Mouse (Mus musculus) kidney, embryonic 15.5 days (tissue): ENCODE data around the gene Fam214a. TPM values are rescaled to one million over a fixed set of nuclear protein-coding genes. Genes with fewer than 3 reads are reported as not detected.

Experiments used
- ATAC-seq: fragments of 200-750 bp; cut with Nextera tagmentation; replicated peaks from 2 replicates; pipeline ENCODE4 v1.8.0; 2017; ENCODE audit warnings: moderate TSS enrichment; ENCODE audit not compliant: low FRiP score
- H3K27ac ChIP-seq: fragments of 300-500 bp; sonication (generic); 2 replicates; pipeline ENCODE4 v1.5.1; 2015; ENCODE audit warnings: mild to moderate bottlenecking, inconsistent platforms
- H3K27me3 ChIP-seq: fragments of 300-500 bp; sonication (generic); 2 replicates; pipeline ENCODE4 v1.6.1; 2015; ENCODE audit warnings: inconsistent platforms
- H3K36me3 ChIP-seq: fragments of 300-500 bp; sonication (generic); 2 replicates; pipeline ENCODE4 v1.6.1; 2015; ENCODE audit warnings: inconsistent platforms
- H3K4me1 ChIP-seq: fragments of 300-500 bp; sonication (generic); 2 replicates; pipeline ENCODE4 v1.6.1; 2015; ENCODE audit warnings: inconsistent platforms
- H3K4me2 ChIP-seq: fragments of 300-500 bp; sonication (generic); 2 replicates; pipeline ENCODE4 v1.6.1; 2015; ENCODE audit warnings: moderate library complexity, mild to moderate bottlenecking, inconsistent platforms
- H3K4me3 ChIP-seq: fragments of 300-500 bp; sonication (generic); replicated peaks from 2 replicates; pipeline ENCODE4 v1.5.1; 2015; ENCODE audit warnings: mild to moderate bottlenecking, inconsistent platforms
- H3K9ac ChIP-seq: fragments of 300-500 bp; sonication (generic); 2 replicates; pipeline ENCODE4 v1.6.1; 2015; ENCODE audit warnings: mild to moderate bottlenecking, inconsistent platforms
- H3K9me3 ChIP-seq: fragments of 300-500 bp; sonication (generic); replicated peaks from 2 replicates; pipeline ENCODE4 v1.6.1; 2016; ENCODE audit warnings: inconsistent platforms
- WGBS: fragments of 180-500 bp; shearing (Covaris S2); methylation state at CpG from one replicate; pipeline ENCODE4 v1.1.7; 2015; ENCODE audit warnings: mixed read lengths; 5-methylcytosine and 5-hydroxymethylcytosine counted together
- polyA plus RNA-seq: library from polyadenylated mRNA; unstranded; fragments of >200 nt; fragmentation: Nextera tagmentation; extraction: Ambion mirVana; gene quantifications from 2 replicates; pipeline ENCODE4 v1.2.1, GENCODE M21; 2015

Gene Fam214a
- polyA plus RNA-seq, 1 experiment from 2014 or later = 12.0 TPM

- no peaks in the 10 kb centered on the region for H3K27me3 ChIP-seq
- no peak overlapping the region for H3K4me3 ChIP-seq
- no peaks in the 10 kb centered on the region for H3K9me3 ChIP-seq
- peaks cover 16% of the 10 kb centered on the region for H3K36me3 ChIP-seq
- peaks cover 12% of the 10 kb centered on the region for H3K4me1 ChIP-seq
- no peak for ATAC-seq
- H3K4me2 ChIP-seq = no peak overlapping the region
- WGBS = 75% methylated on average over 2 of the region's 2 CpGs
- H3K27ac ChIP-seq = no peak overlapping the region
- H3K9ac ChIP-seq = no peak overlapping the region
Observed at GRCm38 (mm10) chr9:75040566-75040965, 87.9 kb downstream of the Fam214a start.

GRCm38 (mm10) chr9:75041840-75042525, 89.3 kb downstream of the Fam214a start:
- H3K36me3 ChIP-seq = peaks cover 28% of the 10 kb centered on the region
- no peak for ATAC-seq
- H3K4me1 ChIP-seq = peaks cover 12% of the 10 kb centered on the region
- no peak overlapping the region for H3K9ac ChIP-seq
- no peaks in the 10 kb centered on the region for H3K9me3 ChIP-seq
- no peak overlapping the region for H3K27ac ChIP-seq
- WGBS = 83% methylated on average over 2 of the region's 2 CpGs
- no peaks in the 10 kb centered on the region for H3K27me3 ChIP-seq
- H3K4me2 ChIP-seq = no peak overlapping the region
- H3K4me3 ChIP-seq = no peak overlapping the region

GRCm38 (mm10) chr9:75043191-75043590, 90.5 kb downstream of the Fam214a start:
- H3K27ac ChIP-seq = no peak overlapping the region
- peaks cover 28% of the 10 kb centered on the region for H3K36me3 ChIP-seq
- no peak overlapping the region for H3K9ac ChIP-seq
- H3K4me1 ChIP-seq = peaks cover 12% of the 10 kb centered on the region
- no peaks in the 10 kb centered on the region for H3K9me3 ChIP-seq
- no peak for ATAC-seq
- no peaks in the 10 kb centered on the region for H3K27me3 ChIP-seq
- H3K4me3 ChIP-seq = no peak overlapping the region
- no peak overlapping the region for H3K4me2 ChIP-seq
- WGBS = 89% methylated on average over 2 of the region's 2 CpGs

GRCm38 (mm10) chr9:75047079-75047478, 94.4 kb downstream of the Fam214a start:
- peaks cover 29% of the 10 kb centered on the region for H3K36me3 ChIP-seq
- H3K9me3 ChIP-seq = no peaks in the 10 kb centered on the region
- H3K4me2 ChIP-seq = no peak overlapping the region
- H3K27ac ChIP-seq = no peak overlapping the region
- H3K4me1 ChIP-seq = no peaks in the 10 kb centered on the region
- no peak for ATAC-seq
- no peaks in the 10 kb centered on the region for H3K27me3 ChIP-seq
- no peak overlapping the region for H3K9ac ChIP-seq
- no peak overlapping the region for H3K4me3 ChIP-seq

GRCm38 (mm10) chr9:75049100-75049499, 96.4 kb downstream of the Fam214a start:
- H3K4me2 ChIP-seq = no peak overlapping the region
- H3K9ac ChIP-seq = no peak overlapping the region
- no peak overlapping the region for H3K27ac ChIP-seq
- H3K36me3 ChIP-seq = peaks cover 25% of the 10 kb centered on the region
- ATAC-seq = no peak
- no peaks in the 10 kb centered on the region for H3K27me3 ChIP-seq
- 74% methylated on average over 3 of the region's 3 CpGs for WGBS
- H3K4me1 ChIP-seq = no peaks in the 10 kb centered on the region
- H3K4me3 ChIP-seq = no peak overlapping the region
- no peaks in the 10 kb centered on the region for H3K9me3 ChIP-seq

- no peak for ATAC-seq
- Histone ChIP-seq H3K4me3 (no peak overlapping the region), H3K27me3 (no peaks in the 10 kb centered on the region), H3K36me3 (peaks cover 24% of the 10 kb centered on the region), H3K9ac (no peak overlapping the region), H3K9me3 (no peaks in the 10 kb centered on the region), H3K4me1 (no peaks in the 10 kb centered on the region), H3K4me2 (no peak overlapping the region), H3K27ac (no peak overlapping the region)
- 34% methylated on average over 3 of the region's 3 CpGs for WGBS
Observed at GRCm38 (mm10) chr9:75050003-75050402, 97.3 kb downstream of the Fam214a start.

GRCm38 (mm10) chr9:75051841-75052240, 99.2 kb downstream of the Fam214a start:
- Histone ChIP-seq H3K27ac (no peak overlapping the region), H3K9ac (no peak overlapping the region), H3K27me3 (no peaks in the 10 kb centered on the region), H3K4me2 (no peak overlapping the region), H3K4me1 (no peaks in the 10 kb centered on the region), H3K36me3 (peaks cover 20% of the 10 kb centered on the region), H3K4me3 (no peak overlapping the region), H3K9me3 (no peaks in the 10 kb centered on the region)
- no peak for ATAC-seq
- WGBS = 92% methylated on average over 4 of the region's 4 CpGs

- Histone ChIP-seq H3K4me1 (no peaks in the 10 kb centered on the region), H3K4me3 (no peak overlapping the region), H3K4me2 (no peak overlapping the region), H3K27me3 (no peaks in the 10 kb centered on the region), H3K36me3 (peaks cover 49% of the 10 kb centered on the region), H3K9me3 (no peaks in the 10 kb centered on the region), H3K9ac (no peak overlapping the region), H3K27ac (no peak overlapping the region)
- no peak for ATAC-seq
- 89% methylated on average over 5 of the region's 5 CpGs for WGBS
Observed at GRCm38 (mm10) chr9:75055046-75055445, 102.4 kb downstream of the Fam214a start.

GRCm38 (mm10) chr9:75064678-75065331, 112.1 kb downstream of the Fam214a start:
- H3K27ac ChIP-seq = 0 out of 2 replicates have a peak overlapping the region, but pooled peaks have one; percentile 23
- H3K9ac ChIP-seq = no peak overlapping the region
- 59% methylated on average over 9 of the region's 9 CpGs for WGBS
- H3K4me2 ChIP-seq = no peak overlapping the region
- H3K4me1 ChIP-seq = peaks cover 3% of the 10 kb centered on the region; the same call in 1 of the 2 replicates
- 0 out of 2 replicates have a peak, but pooled peaks have one; percentile 15 for ATAC-seq
- H3K36me3 ChIP-seq = peaks cover 6% of the 10 kb centered on the region
- no peaks in the 10 kb centered on the region for H3K9me3 ChIP-seq
- no peaks in the 10 kb centered on the region for H3K27me3 ChIP-seq
- no peak overlapping the region for H3K4me3 ChIP-seq

GRCm38 (mm10) chr9:75070457-75071028, 117.9 kb downstream of the Fam214a start, which contains the start of gene Myo5a:
Myo5a (plus strand) TSS chr9:75071015.
- Histone ChIP-seq H3K27ac (peak within 1 kb of the TSS; percentile 86), H3K27me3 (no peaks in the 10 kb centered on the region), H3K4me1 (peaks cover 12% of the 10 kb centered on the region), H3K9me3 (no peaks in the 10 kb centered on the region), H3K9ac (peak within 1 kb of the TSS; percentile 75), H3K36me3 (no peaks in the 10 kb centered on the region), H3K4me3 (peak within 1 kb of the TSS; percentile 93), H3K4me2 (peak within 1 kb of the TSS; percentile 94)
- no peak; the same call in 1 of the 2 replicates for ATAC-seq
- 23% methylated on average over 23 of the region's 23 CpGs for WGBS

GRCm38 (mm10) chr9:75071029-75071705, 118.5 kb downstream of the Fam214a start:
- peak overlapping the region; percentile 75 for H3K9ac ChIP-seq
- H3K27ac ChIP-seq = peak overlapping the region; percentile 86
- WGBS = under 1% methylated on average over 63 of the region's 92 CpGs
- ATAC-seq = peak; percentile 98
- H3K9me3 ChIP-seq = no peaks in the 10 kb centered on the region
- H3K4me2 ChIP-seq = peak overlapping the region; percentile 94
- no peaks in the 10 kb centered on the region for H3K27me3 ChIP-seq
- peak overlapping the region; percentile 93 for H3K4me3 ChIP-seq
- no peaks in the 10 kb centered on the region for H3K36me3 ChIP-seq
- peaks cover 12% of the 10 kb centered on the region for H3K4me1 ChIP-seq
